Mouse (Mus musculus): ENCODE measurements around the gene Msl2. TPM values are rescaled to one million over a fixed set of nuclear protein-coding genes. Genes with fewer than 3 reads are reported as not detected.
A peak's percentile ranks its signal among the peaks of the same experiment; 100 is the strongest.

The Msl2 gene
- total RNA-seq, 2 experiments from 2014 or later: 61.7 to 64.5 TPM

DNA sequence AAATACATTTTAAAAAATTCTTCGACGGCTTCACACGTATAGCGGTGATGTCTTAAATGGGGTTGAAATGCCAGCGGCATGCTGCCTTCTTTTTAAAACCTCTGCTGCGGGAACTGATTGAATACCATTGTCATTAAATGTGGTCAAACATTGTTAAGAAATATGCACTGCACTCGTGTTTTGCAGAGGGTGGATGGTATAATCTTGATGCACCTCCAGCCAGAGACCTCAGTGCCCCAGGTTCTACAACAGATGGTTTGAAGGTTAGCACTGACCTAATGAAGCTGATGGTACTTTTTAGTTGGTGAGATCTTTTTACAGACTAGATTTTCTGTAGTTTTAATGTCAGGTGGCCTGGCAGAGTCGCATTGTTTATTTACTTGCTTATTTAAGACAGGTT lies 1.8 kb downstream of the Msl2 start:
- intact Hi-C loops (cut with DNase I): no loop called here
- peak overlapping the region; percentile 96 for H3K4me3 ChIP-seq
- peak overlapping the region; percentile 4; the same call in 1 of the 2 replicates for H3K27ac ChIP-seq
- DNase-seq (ENCODE audit: extremely low spot score in 1 of 2, low spot score in 2 of 2): no peak
- TF ChIP-seq CTCF (IDR thresholded peaks at IDR 0.05): no peak

DNA sequence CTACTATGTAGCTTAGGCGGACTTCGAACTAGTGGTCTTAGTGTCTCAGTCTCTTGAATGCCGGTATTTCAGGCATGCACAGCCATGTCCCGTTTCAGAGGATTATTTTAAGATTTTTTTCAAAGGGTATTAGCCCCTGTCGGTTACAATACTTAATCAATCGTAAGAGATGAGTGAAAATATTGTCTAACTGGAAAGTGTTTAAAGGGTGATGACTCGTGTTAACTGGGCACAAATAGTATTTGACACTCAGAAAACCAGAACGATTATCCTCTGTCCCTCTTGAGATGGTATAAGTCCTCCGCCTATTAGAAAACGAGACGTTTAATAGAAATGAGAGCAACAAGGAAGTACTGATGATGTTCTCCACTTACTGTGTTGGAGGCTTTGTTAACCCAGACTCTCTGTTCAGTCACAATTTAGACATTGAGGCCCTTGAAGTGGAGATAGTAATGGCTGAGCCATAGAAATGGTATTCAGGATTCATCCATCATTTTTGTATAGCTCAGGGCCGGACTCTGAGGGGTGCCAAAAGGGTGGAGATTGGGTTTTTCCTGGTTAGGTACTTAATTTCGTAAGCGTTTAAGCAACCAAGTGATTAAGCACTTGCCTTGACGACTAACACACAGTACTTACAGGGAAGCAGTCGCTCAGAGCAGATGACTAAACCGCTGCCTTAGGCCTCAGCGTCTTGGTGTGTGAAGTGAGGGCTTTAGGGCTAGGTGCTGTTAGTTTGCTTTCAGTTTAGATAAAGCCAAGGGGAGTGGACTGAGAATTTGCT lies 2.4 kb downstream of the Msl2 start:
- no peak for TF ChIP-seq CTCF (IDR thresholded peaks at IDR 0.05)
- intact Hi-C loops (cut with DNase I): no loop called here
- Histone ChIP-seq H3K27ac (peak overlapping the region; percentile 44; the same call in 1 of the 2 replicates), H3K4me3 (peak overlapping the region; percentile 96)
- DNase-seq (ENCODE audit: extremely low spot score in 1 of 2, low spot score in 2 of 2): no peak

DNA sequence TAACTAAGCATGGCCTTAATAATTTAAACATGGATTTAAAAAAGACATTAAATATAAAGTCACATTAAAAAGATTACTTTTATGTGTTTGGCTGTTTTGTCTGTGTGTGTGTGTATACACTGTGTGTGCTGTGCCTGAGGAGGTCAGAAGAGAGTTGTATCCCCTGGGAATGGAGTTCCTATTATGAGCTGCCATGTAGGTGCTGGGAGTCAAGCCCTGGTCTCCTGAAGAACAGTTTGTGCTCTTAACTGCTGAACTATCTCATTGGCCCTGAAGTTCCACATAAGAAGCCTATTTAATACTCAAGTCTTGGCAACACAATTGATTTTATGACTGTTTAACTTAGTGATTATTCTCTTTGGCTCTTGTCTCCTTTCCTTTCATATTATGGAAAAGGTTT lies 3.6 kb downstream of the Msl2 start:
- no peak for TF ChIP-seq CTCF (IDR thresholded peaks at IDR 0.05)
- Histone ChIP-seq H3K27ac (no peak overlapping the region), H3K4me3 (peak overlapping the region; percentile 96)
- intact Hi-C loops (cut with DNase I): no loop called here
- DNase-seq (ENCODE audit: extremely low spot score in 1 of 2, low spot score in 2 of 2): no peak

DNA sequence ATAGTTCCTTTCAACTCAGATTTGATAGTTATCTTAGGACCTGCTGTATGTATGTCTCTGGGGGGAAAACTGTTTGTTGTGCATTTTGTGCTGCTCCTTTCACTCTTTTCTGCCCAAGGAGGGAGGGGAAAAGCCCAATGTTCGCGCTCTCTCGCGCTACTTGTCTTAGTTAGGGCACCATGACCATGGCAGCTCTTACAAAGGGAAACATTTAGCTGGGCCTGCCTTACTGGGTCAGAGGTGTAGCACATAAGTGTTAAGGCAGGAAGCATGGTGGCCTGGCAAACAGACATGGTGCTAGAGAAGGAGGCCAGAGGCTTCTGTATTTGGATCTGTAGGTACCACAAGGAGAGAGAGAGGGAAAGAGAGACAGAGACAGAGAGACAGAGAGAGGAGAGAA lies 4.7 kb downstream of the Msl2 start:
- TF ChIP-seq CTCF (IDR thresholded peaks at IDR 0.05): no peak
- intact Hi-C loops (cut with DNase I): no loop called here
- DNase-seq (ENCODE audit: extremely low spot score in 1 of 2, low spot score in 2 of 2): no peak
- Histone ChIP-seq H3K27ac (no peak overlapping the region), H3K4me3 (peak overlapping the region; percentile 96)

DNA sequence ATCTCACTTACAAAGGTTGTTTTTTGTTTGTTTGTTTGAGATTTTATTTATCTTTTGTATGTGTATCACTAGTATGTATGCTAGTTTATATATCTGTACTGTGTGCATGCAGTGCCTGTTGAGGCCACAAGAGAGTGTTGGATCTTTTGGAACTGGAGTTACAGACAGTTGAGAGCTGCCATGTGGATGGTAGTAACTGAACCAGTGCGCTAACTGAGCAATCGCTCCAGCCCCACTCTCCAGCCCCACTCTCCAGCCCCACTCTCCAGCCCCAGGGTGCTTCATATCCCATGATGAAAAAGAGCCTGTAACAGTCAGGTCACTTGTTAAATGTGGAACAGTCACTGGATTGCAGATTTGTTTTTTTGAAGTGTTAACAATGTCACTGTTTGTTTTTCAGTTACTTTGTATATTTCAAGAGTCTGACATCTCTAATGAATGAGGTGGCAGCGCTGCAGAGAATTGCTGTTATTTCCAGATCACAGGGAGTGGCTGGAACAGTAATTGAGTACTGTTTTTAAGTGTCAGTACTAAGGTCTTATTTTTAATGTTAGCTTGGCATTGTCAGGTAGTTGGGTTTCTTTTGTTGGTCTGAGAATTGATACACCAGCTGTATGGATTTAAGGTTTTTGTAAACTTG lies 6.3 kb downstream of the Msl2 start:
- no peak for DNase-seq (ENCODE audit: extremely low spot score in 1 of 2, low spot score in 2 of 2)
- intact Hi-C loops (cut with DNase I): no loop called here
- no peak overlapping the region for H3K4me3 ChIP-seq
- H3K27ac ChIP-seq: no peak overlapping the region
- peak; percentile 21 for TF ChIP-seq CTCF (IDR thresholded peaks at IDR 0.05)

DNA sequence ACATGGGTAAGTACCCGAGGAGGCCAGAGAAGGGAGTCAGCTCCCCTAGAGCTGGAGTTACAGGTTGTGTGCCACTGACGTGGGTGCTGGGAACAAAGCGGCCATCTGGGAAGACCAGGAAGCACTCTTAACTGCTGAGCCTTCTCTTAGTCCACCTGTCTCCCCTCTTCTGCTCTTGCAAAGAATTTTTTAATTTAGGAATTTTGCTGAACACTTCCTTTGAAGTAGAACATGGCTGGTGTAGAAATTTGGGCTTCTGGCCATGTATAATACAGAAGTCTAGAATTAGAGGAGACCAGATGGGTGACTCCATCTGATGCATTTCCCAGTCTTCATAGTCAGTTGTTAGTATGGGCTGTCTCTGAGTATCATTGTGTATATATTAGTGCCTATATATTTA lies 9.8 kb downstream of the Msl2 start:
- intact Hi-C loops (cut with DNase I): no loop called here
- Histone ChIP-seq H3K27ac (no peak overlapping the region), H3K4me3 (no peak overlapping the region)

DNA sequence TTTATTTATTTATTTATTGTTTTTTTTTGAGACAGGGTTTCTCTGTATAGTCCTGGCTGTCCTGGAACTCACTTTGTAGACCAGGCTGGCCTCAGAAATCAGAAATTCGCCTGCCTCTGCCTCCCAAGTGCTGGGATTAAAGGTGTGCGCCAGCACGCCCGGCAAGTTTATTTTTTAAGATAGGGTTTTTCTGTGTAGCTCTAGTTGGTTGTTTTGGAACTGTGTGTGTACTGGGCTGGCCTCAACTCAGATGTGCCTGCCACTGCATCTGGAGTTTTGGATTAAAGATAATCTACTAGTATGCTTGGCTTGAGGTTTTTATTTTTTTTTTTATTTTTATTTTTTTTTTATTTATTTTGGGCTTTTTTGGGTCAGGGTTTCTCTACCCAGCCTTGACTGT lies 21.5 kb downstream of the Msl2 start:
- Histone ChIP-seq H3K4me3 (no peak overlapping the region), H3K27ac (no peak overlapping the region)
- no peak for DNase-seq (ENCODE audit: extremely low spot score in 1 of 2, low spot score in 2 of 2)
- no peak for TF ChIP-seq CTCF (IDR thresholded peaks at IDR 0.05)
- intact Hi-C loops (cut with DNase I): no loop called here

More for the DNA sequence above, 9.8 kb downstream of the Msl2 start:
- DNase-seq (ENCODE audit: extremely low spot score in 1 of 2, low spot score in 2 of 2): no peak
- no peak for TF ChIP-seq CTCF (IDR thresholded peaks at IDR 0.05)

DNA sequence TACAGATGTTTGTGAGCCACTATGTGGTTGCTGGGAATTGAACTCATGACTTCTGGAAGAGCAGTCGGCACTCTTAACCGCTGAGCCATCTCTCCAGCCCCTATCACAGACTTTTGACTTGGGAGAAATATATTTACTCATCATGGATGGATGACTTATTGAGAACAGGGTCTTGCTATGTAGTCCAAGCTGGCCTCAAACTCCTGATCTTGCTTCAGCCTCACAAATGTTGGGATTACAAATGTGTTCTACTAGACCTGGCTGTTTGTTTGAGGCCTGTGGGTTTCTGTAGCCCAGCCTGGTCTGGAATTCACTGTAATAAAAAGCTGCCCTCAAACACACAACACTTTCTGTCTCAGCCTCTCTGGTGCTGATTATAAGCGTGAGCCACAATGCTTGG lies 22.6 kb downstream of the Msl2 start:
- TF ChIP-seq CTCF (IDR thresholded peaks at IDR 0.05): no peak
- no peak for DNase-seq (ENCODE audit: extremely low spot score in 1 of 2, low spot score in 2 of 2)
- intact Hi-C loops (cut with DNase I): no loop called here
- no peak overlapping the region for H3K4me3 ChIP-seq
- H3K27ac ChIP-seq: no peak overlapping the region

DNA sequence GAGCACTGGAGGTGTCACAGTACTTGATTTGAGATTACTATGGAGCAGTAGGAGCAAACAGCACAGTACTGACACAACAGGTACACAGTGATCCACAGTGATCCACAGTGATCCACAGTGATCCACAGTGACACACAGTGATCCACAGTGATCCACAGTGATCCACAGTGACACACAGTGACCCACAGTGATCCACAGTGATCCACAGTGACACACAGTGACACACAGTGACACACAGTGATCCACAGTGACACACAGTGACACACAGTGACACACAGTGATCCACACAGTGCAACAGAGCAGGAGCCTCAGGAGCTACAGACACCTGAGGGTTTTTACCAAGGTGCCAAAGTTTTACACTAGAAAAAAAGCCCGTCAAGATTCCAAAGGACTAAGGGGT lies 23.6 kb downstream of the Msl2 start:
- DNase-seq (ENCODE audit: extremely low spot score in 1 of 2, low spot score in 2 of 2): no peak
- no peak overlapping the region for H3K4me3 ChIP-seq
- intact Hi-C loops (cut with DNase I): no loop called here
- TF ChIP-seq CTCF (IDR thresholded peaks at IDR 0.05): no peak
- H3K27ac ChIP-seq: no peak overlapping the region

DNA sequence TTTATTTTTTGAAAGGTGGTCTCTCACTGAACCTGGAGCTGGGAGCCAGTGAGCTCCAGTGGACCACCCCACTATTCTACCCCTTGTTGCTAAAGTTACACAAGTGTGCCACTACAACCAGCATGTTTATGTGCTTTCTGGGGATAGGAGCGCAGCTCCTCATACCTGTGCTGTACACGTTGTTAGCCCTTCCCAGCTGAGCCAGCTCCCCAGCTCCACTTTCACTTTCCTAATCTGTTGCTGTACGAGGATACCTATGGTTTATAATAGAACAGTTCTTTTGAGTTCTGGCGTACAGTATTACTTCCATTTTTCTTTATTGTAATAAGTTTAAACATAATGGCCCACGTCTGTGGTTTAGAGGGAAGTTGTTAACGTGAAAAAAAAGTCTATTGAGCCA lies 25.5 kb downstream of the Msl2 start:
- Histone ChIP-seq H3K4me3 (no peak overlapping the region), H3K27ac (no peak overlapping the region)
- intact Hi-C loops (cut with DNase I): no loop called here
- DNase-seq (ENCODE audit: extremely low spot score in 1 of 2, low spot score in 2 of 2): no peak
- TF ChIP-seq CTCF (IDR thresholded peaks at IDR 0.05): no peak

DNA sequence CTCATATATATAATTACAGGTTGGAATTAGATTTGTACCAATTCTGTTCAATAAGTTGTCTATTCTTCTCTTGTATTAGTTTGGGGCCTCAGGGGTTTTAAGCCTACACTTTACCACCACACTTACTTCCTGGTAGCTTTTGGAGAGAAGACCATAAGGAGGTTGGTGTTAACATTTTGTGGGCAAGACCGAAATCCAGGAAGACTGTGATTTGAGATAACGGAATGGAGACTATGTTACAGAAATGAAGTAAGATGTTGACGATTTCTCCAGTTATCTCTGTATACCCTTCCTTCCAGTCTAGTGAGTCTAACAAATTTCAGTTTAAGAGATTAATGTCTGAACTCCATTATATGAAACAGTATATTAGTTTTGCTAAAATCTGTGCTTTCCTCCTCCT lies 26.3 kb downstream of the Msl2 start:
- no peak overlapping the region for H3K27ac ChIP-seq
- TF ChIP-seq CTCF (IDR thresholded peaks at IDR 0.05): no peak
- intact Hi-C loops (cut with DNase I): no loop called here
- no peak for DNase-seq (ENCODE audit: extremely low spot score in 1 of 2, low spot score in 2 of 2)
- H3K4me3 ChIP-seq: no peak overlapping the region

DNA sequence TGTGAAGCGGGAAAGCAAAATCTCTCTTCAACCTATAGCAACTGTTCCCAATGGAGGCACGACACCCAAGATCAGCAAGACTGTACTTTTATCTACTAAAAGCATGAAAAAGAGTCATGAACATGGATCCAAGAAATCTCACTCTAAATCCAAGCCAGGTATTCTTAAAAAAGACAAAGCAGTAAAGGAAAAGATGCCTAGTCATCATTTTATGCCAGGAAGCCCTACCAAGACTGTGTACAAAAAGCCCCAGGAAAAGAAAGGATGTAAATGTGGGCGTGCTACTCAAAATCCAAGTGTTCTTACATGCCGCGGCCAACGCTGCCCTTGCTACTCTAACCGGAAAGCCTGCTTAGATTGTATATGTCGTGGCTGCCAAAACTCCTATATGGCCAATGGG lies 27.6 kb downstream of the Msl2 start:
- no peak for TF ChIP-seq CTCF (IDR thresholded peaks at IDR 0.05)
- intact Hi-C loops (cut with DNase I): no loop called here
- DNase-seq (ENCODE audit: extremely low spot score in 1 of 2, low spot score in 2 of 2): no peak
- no peak overlapping the region for H3K27ac ChIP-seq
- no peak overlapping the region for H3K4me3 ChIP-seq

DNA sequence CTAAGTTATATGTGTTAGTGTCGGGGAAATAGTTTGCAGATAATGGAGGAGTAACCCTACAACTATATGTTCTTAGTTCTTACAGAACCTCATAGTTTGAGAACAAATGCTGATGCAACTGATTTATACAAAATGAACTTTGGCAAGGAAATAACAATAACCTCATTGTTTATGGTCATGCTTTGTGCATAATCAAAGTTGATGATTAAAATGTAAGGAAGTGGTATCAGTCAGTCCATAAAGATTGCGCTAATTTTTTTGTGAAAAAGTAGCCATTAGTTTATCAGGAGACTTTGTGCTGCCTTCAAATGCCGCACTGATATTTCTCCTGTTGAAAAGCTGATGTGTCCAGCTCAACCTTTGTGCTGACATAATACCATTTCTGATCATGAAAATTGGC lies 28.4 kb downstream of the Msl2 start:
- no peak overlapping the region for H3K27ac ChIP-seq
- intact Hi-C loops (cut with DNase I): no loop called here
- no peak for TF ChIP-seq CTCF (IDR thresholded peaks at IDR 0.05)
- DNase-seq (ENCODE audit: extremely low spot score in 1 of 2, low spot score in 2 of 2): no peak
- H3K4me3 ChIP-seq: no peak overlapping the region

Measured in left cerebral cortex, adult 2 months (tissue).